In the genomic region with DNA sequence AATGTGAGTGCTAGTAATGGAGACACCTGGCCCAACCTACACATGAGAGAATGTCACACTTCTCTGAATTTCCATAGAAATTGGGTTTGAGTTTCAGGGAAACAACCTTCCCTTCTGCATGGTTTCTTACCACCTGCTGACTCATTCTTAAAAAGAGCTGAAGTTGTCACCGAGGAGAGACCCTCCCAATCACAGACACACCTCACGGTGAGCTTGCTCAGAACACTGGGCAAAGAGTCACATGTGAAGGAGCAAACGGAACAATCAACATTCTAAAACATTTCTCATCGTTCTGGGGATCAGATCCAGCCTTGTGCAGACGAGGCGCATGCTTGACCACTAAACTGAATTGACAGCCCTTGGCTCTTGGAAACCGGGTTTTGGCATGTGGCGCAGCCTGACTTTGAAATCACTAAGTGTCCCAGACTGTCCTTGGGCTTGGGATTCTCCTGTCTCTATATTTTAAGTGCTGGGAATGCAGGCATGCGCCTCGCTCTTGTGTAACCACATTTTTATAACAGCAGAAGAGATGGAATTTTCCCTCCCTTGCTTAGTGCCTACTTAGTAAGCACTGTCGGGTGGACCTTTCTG, we compare ENCODE assay signal across 20 mouse cellular contexts. TPM values are rescaled to one million over a fixed set of nuclear protein-coding genes. Genes with fewer than 3 reads are reported as not detected.
DNase-seq lines count a peak whose midpoint lies in the region; ATAC-seq lines count a peak whose summit lies in the region.
"Had no signal": no experiment of that assay in that cellular context is flagged by ENCODE, and none has a peak within 500 bp of the region (broad histone marks: within the 10 kb centered on the region; RNA-seq: fewer than 3 reads in every experiment).

No protein-coding gene starts in this region.

- no peak overlapping the region for H3K9ac ChIP-seq in intestine, embryonic 14.5 days (ENCODE audit: low read length)
- no peak overlapping the region for H3K9ac ChIP-seq in intestine, embryonic 16.5 days (ENCODE audit: low read depth, low read length)
- no peak overlapping the region for H3K9ac ChIP-seq in midbrain, embryonic 11.5 days (ENCODE audit: low read length)
- no peak overlapping the region for H3K9ac ChIP-seq in midbrain, embryonic 15.5 days
- H3K9ac ChIP-seq: heart, embryonic 13.5 days; hindbrain, embryonic 12.5 days had no signal

- H3K27me3 ChIP-seq in intestine, embryonic 14.5 days (replicated peaks; ENCODE audit: control insufficient read depth, insufficient read depth, low read length), result no peaks in the 10 kb centered on the region
- no peaks in the 10 kb centered on the region for H3K27me3 ChIP-seq in intestine, embryonic 16.5 days (replicated peaks; ENCODE audit: control insufficient read depth, insufficient read depth, low read length)
- peaks cover 6% of the 10 kb centered on the region for H3K27me3 ChIP-seq in midbrain, embryonic 11.5 days (ENCODE audit: control insufficient read depth, insufficient read depth, low read length)
- H3K27me3 ChIP-seq in midbrain, embryonic 15.5 days (replicated peaks), result peaks cover 23% of the 10 kb centered on the region

- 79% methylated on average over 11 of the region's 11 CpGs for WGBS in intestine, embryonic 14.5 days
- WGBS in intestine, embryonic 16.5 days, result 80% methylated on average over 11 of the region's 11 CpGs
- WGBS in midbrain, embryonic 11.5 days, result 85% methylated on average over 11 of the region's 11 CpGs
- 83% methylated on average over 11 of the region's 11 CpGs for WGBS in midbrain, embryonic 15.5 days

- no peak for ATAC-seq in cerebellum, adult (ENCODE audit: insufficient number of reproducible peaks, low FRiP score, low TSS enrichment)
- ATAC-seq in intestine, embryonic 14.5 days (replicated peaks; ENCODE audit: low FRiP score, low TSS enrichment, low read depth), result no peak
- ATAC-seq in intestine, embryonic 16.5 days, result no peak
- ATAC-seq in midbrain, embryonic 11.5 days (ENCODE audit: low FRiP score), result no peak
- ATAC-seq in midbrain, embryonic 15.5 days (replicated peaks), result no peak
- ATAC-seq: forebrain, embryonic 14.5 days; hindbrain, embryonic 16.5 days; inflammation-experienced regulatory T-cells, adult 6 months had no signal

- H3K4me2 ChIP-seq in intestine, embryonic 14.5 days (ENCODE audit: low read length), result no peak overlapping the region
- no peak overlapping the region for H3K4me2 ChIP-seq in intestine, embryonic 16.5 days (ENCODE audit: low read depth, low read length)
- no peak overlapping the region for H3K4me2 ChIP-seq in midbrain, embryonic 11.5 days
- no peak overlapping the region for H3K4me2 ChIP-seq in midbrain, embryonic 15.5 days
- H3K4me2 ChIP-seq: heart, embryonic 13.5 days; hindbrain, embryonic 12.5 days had no signal

- H3K36me3 ChIP-seq in intestine, embryonic 14.5 days (ENCODE audit: control insufficient read depth, insufficient read depth, low read length), result no peaks in the 10 kb centered on the region
- no peaks in the 10 kb centered on the region for H3K36me3 ChIP-seq in intestine, embryonic 16.5 days (ENCODE audit: control insufficient read depth, insufficient read depth, low read length)
- H3K36me3 ChIP-seq in midbrain, embryonic 11.5 days (ENCODE audit: control insufficient read depth, insufficient read depth, low read length), result no peaks in the 10 kb centered on the region
- no peaks in the 10 kb centered on the region for H3K36me3 ChIP-seq in midbrain, embryonic 15.5 days (replicated peaks)
- H3K36me3 ChIP-seq: heart, embryonic 13.5 days; hindbrain, embryonic 12.5 days had no signal

- DNase-seq in cerebellum, postnatal 14 days, result peak; percentile 33 to 36
- DNase-seq in intestine, embryonic 14.5 days (ENCODE audit: low spot score), result peak; percentile 21
- DNase-seq in midbrain, embryonic 11.5 days (ENCODE audit: low spot score, missing footprints), result peak; percentile 59
- DNase-seq in lung, postnatal 14 days, result no peak
- DNase-seq: adrenal gland, adult 2 months; adrenal gland, postnatal 25 days; cerebellum, adult 11 months; cerebellum, adult 8-10 months; cerebellum, postnatal 36 days; gastrocnemius, postnatal 36 days; heart, postnatal 4 days had no signal

- no peaks in the 10 kb centered on the region for H3K9me3 ChIP-seq in intestine, embryonic 14.5 days (ENCODE audit: control insufficient read depth, low read length)
- H3K9me3 ChIP-seq in intestine, embryonic 16.5 days (ENCODE audit: control insufficient read depth, low read length), result no peaks in the 10 kb centered on the region
- H3K9me3 ChIP-seq in midbrain, embryonic 11.5 days (ENCODE audit: control insufficient read depth, low read length), result no peaks in the 10 kb centered on the region
- H3K9me3 ChIP-seq in midbrain, embryonic 15.5 days, result no peaks in the 10 kb centered on the region
- H3K9me3 ChIP-seq: embryonic facial prominence, embryonic 10.5 days; heart, embryonic 13.5 days; hindbrain, embryonic 12.5 days had no signal

- no peaks in the 10 kb centered on the region; the same call in 1 of the 2 replicates for H3K4me1 ChIP-seq in intestine, embryonic 14.5 days (replicated peaks; ENCODE audit: control insufficient read depth, insufficient read depth, low read length)
- no peaks in the 10 kb centered on the region; the same call in 1 of the 2 replicates for H3K4me1 ChIP-seq in intestine, embryonic 16.5 days (ENCODE audit: control insufficient read depth, insufficient read depth, low read length)
- H3K4me1 ChIP-seq in midbrain, embryonic 11.5 days (ENCODE audit: control insufficient read depth, insufficient read depth, low read length), result no peaks in the 10 kb centered on the region
- no peaks in the 10 kb centered on the region for H3K4me1 ChIP-seq in midbrain, embryonic 15.5 days
- H3K4me1 ChIP-seq: hindbrain, embryonic 12.5 days had no signal

- no peak overlapping the region for H3K27ac ChIP-seq in intestine, embryonic 14.5 days (ENCODE audit: low read depth)
- no peak overlapping the region for H3K27ac ChIP-seq in intestine, embryonic 16.5 days (ENCODE audit: low read length)
- H3K27ac ChIP-seq in midbrain, embryonic 11.5 days (ENCODE audit: low read depth, low read length), result no peak overlapping the region
- H3K27ac ChIP-seq in midbrain, embryonic 15.5 days, result no peak overlapping the region
- H3K27ac ChIP-seq: embryonic facial prominence, embryonic 10.5 days; heart, embryonic 13.5 days; hindbrain, embryonic 12.5 days had no signal

- no peak overlapping the region for H3K4me3 ChIP-seq in intestine, embryonic 14.5 days (ENCODE audit: low read depth, low read length)
- no peak overlapping the region for H3K4me3 ChIP-seq in intestine, embryonic 16.5 days (ENCODE audit: low read length)
- no peak overlapping the region for H3K4me3 ChIP-seq in midbrain, embryonic 11.5 days (ENCODE audit: low read depth, low read length)
- H3K4me3 ChIP-seq in midbrain, embryonic 15.5 days, result no peak overlapping the region
- H3K4me3 ChIP-seq: embryonic facial prominence, embryonic 10.5 days; heart, embryonic 13.5 days; hindbrain, embryonic 12.5 days had no signal

RNA-seq across cellular contexts. Expression of gene Fli1, which starts 8.5 kb away (rescaled TPM):
- polyA plus RNA-seq in intestine, embryonic 14.5 days (2014; fragmentation: Nextera tagmentation; extraction: Ambion mirVana), result 14.8 and 15.0 TPM in 2 replicates
- 10.1 and 10.3 TPM in 2 replicates for polyA plus RNA-seq in intestine, embryonic 16.5 days (2015; fragmentation: Nextera tagmentation; extraction: Ambion mirVana)
- polyA plus RNA-seq in midbrain, embryonic 11.5 days (2014; fragmentation: Nextera tagmentation; extraction: Ambion mirVana), result 12.6 and 12.8 TPM in 2 replicates
- 7.9 and 8.1 TPM in 2 replicates for polyA plus RNA-seq in midbrain, embryonic 15.5 days (2015; fragmentation: Nextera tagmentation; extraction: Ambion mirVana)
